Mouse (Mus musculus) intestine, postnatal 0 days (tissue): ENCODE measurements around the gene Phldb3. TPM values are rescaled to one million over a fixed set of nuclear protein-coding genes. Genes with fewer than 3 reads are reported as not detected.

Experiments used
- ATAC-seq: fragments of 200-750 bp; cut with Nextera tagmentation; 2 replicates; pipeline ENCODE4 v1.8.0; 2017; ENCODE audit warnings: mild to moderate bottlenecking, moderate TSS enrichment, moderate library complexity
- H3K27ac ChIP-seq: fragments of 300-500 bp; sonication (generic); 2 replicates; pipeline ENCODE4 v1.5.1; 2014; ENCODE audit warnings: mild to moderate bottlenecking, low read depth, low read length, moderate library complexity
- H3K27me3 ChIP-seq: fragments of 300-500 bp; sonication (generic); replicated peaks from 2 replicates; pipeline ENCODE4 v1.6.1; 2014; ENCODE audit warnings: low read length, mixed read lengths; ENCODE audit not compliant: control insufficient read depth, insufficient read depth
- H3K36me3 ChIP-seq: fragments of 300-500 bp; sonication (generic); 2 replicates; pipeline ENCODE4 v1.6.1; 2014; ENCODE audit warnings: mild to moderate bottlenecking, moderate library complexity; ENCODE audit not compliant: control insufficient read depth, insufficient read depth
- H3K4me1 ChIP-seq: fragments of 300-500 bp; sonication (generic); replicated peaks from 2 replicates; pipeline ENCODE4 v1.6.1; 2014; ENCODE audit warnings: antibody characterized with exemption, low read length, mixed read lengths; ENCODE audit not compliant: control insufficient read depth, insufficient read depth
- H3K4me2 ChIP-seq: fragments of 300-500 bp; sonication (generic); replicated peaks from 2 replicates; pipeline ENCODE4 v1.6.1; 2014; ENCODE audit warnings: low read depth, mild to moderate bottlenecking, moderate library complexity
- H3K4me3 ChIP-seq: fragments of 300-500 bp; sonication (generic); 2 replicates; pipeline ENCODE4 v1.5.1; 2014; ENCODE audit warnings: low read depth, low read length
- H3K9ac ChIP-seq: fragments of 300-500 bp; sonication (generic); 2 replicates; pipeline ENCODE4 v1.6.1; 2014; ENCODE audit warnings: mild to moderate bottlenecking, low read depth, low read length
- H3K9me3 ChIP-seq: fragments of 300-500 bp; sonication (generic); 2 replicates; pipeline ENCODE4 v1.6.1; 2016; ENCODE audit warnings: mixed run types; ENCODE audit not compliant: control insufficient read depth
- CTCF ChIP-seq: sonication (generic); IDR thresholded peaks from 2 replicates; pipeline ENCODE4 v1.5.1; 2016; ENCODE audit warnings: low read depth, mild to moderate bottlenecking, control low read depth, antibody characterized with exemption, moderate library complexity
- WGBS: fragments of 180-500 bp; shearing (Covaris S2); extraction: QIAGEN DNeasy Blood & Tissue Kit; methylation state at CpG from one replicate; pipeline ENCODE4 v1.1.7; 2014; 5-methylcytosine and 5-hydroxymethylcytosine counted together
- polyA plus RNA-seq: library from polyadenylated mRNA; unstranded; fragments of >200 nt; fragmentation: Nextera tagmentation; extraction: Ambion mirVana; gene quantifications from 2 replicates; pipeline ENCODE4 v1.2.1, GENCODE M21; 2015

Gene Phldb3
- polyA plus RNA-seq, 1 experiment from 2014 or later: 0.65 TPM

- Histone ChIP-seq H3K27me3 (no peaks in the 10 kb centered on the region), H3K9me3 (no peaks in the 10 kb centered on the region), H3K9ac (no peak overlapping the region), H3K4me3 (no peak overlapping the region), H3K4me2 (no peak overlapping the region), H3K4me1 (no peaks in the 10 kb centered on the region), H3K36me3 (peaks cover 62% of the 10 kb centered on the region), H3K27ac (no peak overlapping the region)
- no peak for TF ChIP-seq CTCF
- WGBS: 91% methylated on average over 9 of the region's 9 CpGs
- no peak for ATAC-seq
Measured at GRCm38 (mm10) chr7:24566206-24566605, 44.4 kb upstream of the Phldb3 start.

GRCm38 (mm10) chr7:24568512-24568911, 42.1 kb upstream of the Phldb3 start:
- Histone ChIP-seq H3K9ac (no peak overlapping the region), H3K27me3 (no peaks in the 10 kb centered on the region), H3K4me1 (no peaks in the 10 kb centered on the region), H3K9me3 (no peaks in the 10 kb centered on the region), H3K4me3 (no peak overlapping the region), H3K4me2 (no peak overlapping the region), H3K27ac (no peak overlapping the region), H3K36me3 (peaks cover 64% of the 10 kb centered on the region)
- no peak for TF ChIP-seq CTCF
- 90% methylated on average over 4 of the region's 4 CpGs for WGBS
- no peak for ATAC-seq

- Histone ChIP-seq H3K4me2 (no peak overlapping the region), H3K27me3 (no peaks in the 10 kb centered on the region), H3K9ac (no peak overlapping the region), H3K9me3 (no peaks in the 10 kb centered on the region), H3K36me3 (peaks cover 48% of the 10 kb centered on the region), H3K27ac (no peak overlapping the region), H3K4me3 (no peak overlapping the region), H3K4me1 (no peaks in the 10 kb centered on the region)
- no peak for ATAC-seq
- 71% methylated on average over 4 of the region's 4 CpGs for WGBS
- no peak for TF ChIP-seq CTCF
Measured at GRCm38 (mm10) chr7:24571071-24571470, 39.5 kb upstream of the Phldb3 start.

- no peak overlapping the region for H3K9ac ChIP-seq
- WGBS: 58% methylated on average over 5 of the region's 5 CpGs
- H3K4me3 ChIP-seq: no peak overlapping the region
- no peaks in the 10 kb centered on the region for H3K9me3 ChIP-seq
- H3K27me3 ChIP-seq: no peaks in the 10 kb centered on the region
- no peak overlapping the region for H3K27ac ChIP-seq
- TF ChIP-seq CTCF: peak; percentile 57
- no peaks in the 10 kb centered on the region for H3K4me1 ChIP-seq
- H3K4me2 ChIP-seq: no peak overlapping the region
- peaks cover 35% of the 10 kb centered on the region for H3K36me3 ChIP-seq
- ATAC-seq: no peak
Measured at GRCm38 (mm10) chr7:24572455-24572854, 38.1 kb upstream of the Phldb3 start.

GRCm38 (mm10) chr7:24574224-24574796, 36.3 kb upstream of the Phldb3 start:
- Histone ChIP-seq H3K9ac (no peak overlapping the region), H3K4me1 (no peaks in the 10 kb centered on the region), H3K9me3 (no peaks in the 10 kb centered on the region), H3K4me3 (no peak overlapping the region), H3K27me3 (no peaks in the 10 kb centered on the region), H3K27ac (no peak overlapping the region), H3K4me2 (no peak overlapping the region), H3K36me3 (peaks cover 20% of the 10 kb centered on the region)
- WGBS: 57% methylated on average over 12 of the region's 12 CpGs
- peak; percentile 54; the same call in 1 of the 2 replicates for ATAC-seq
- TF ChIP-seq CTCF: no peak

GRCm38 (mm10) chr7:24577811-24578210, 32.8 kb upstream of the Phldb3 start:
- H3K4me1 ChIP-seq: no peaks in the 10 kb centered on the region
- no peak for TF ChIP-seq CTCF
- H3K4me2 ChIP-seq: no peak overlapping the region
- 0 out of 2 replicates have a peak, but pooled peaks cover 5% of the 10 kb centered on the region for H3K36me3 ChIP-seq
- no peak overlapping the region for H3K9ac ChIP-seq
- ATAC-seq: no peak
- H3K27me3 ChIP-seq: no peaks in the 10 kb centered on the region
- H3K9me3 ChIP-seq: no peaks in the 10 kb centered on the region
- no peak overlapping the region for H3K4me3 ChIP-seq
- WGBS: 92% methylated on average over 10 of the region's 10 CpGs
- H3K27ac ChIP-seq: no peak overlapping the region
